Mouse (Mus musculus): ENCODE measurements around the gene Ddx39b.
A peak's percentile ranks its signal among the peaks of the same experiment; 100 is the strongest.

- TF ChIP-seq POLR2A (IDR thresholded peaks at IDR 0.05; ENCODE audit: insufficient read depth, low read depth, low read length): no peak
- TF ChIP-seq EP300 (IDR thresholded peaks at IDR 0.05; ENCODE audit: insufficient read depth, low read depth, low read length): 0 out of 2 replicates have a peak, but pooled peaks have one; percentile 9
- TF ChIP-seq CTCF (IDR thresholded peaks at IDR 0.05): no peak
Observed at GRCm38 (mm10) chr17:35251162-35251719, 9.7 kb downstream of the Ddx39b start.

Measured in heart, adult 2 months (tissue).